Mouse (Mus musculus) MEL (cell line): ENCODE data around the gene Dnajc4.

Experiments used
- BHLHE40 ChIP-seq: IDR thresholded peaks from 2 replicates; pipeline ENCODE4 v1.6.1; 2012; ENCODE audit warnings: low read depth, mild to moderate bottlenecking, inconsistent platforms, low read length, improper control_type of control experiment, borderline replicate concordance
- CTCF ChIP-seq, 3 experiments: IDR thresholded peaks in 2 of 3; conservative IDR thresholded peaks in 1 of 3; 2 replicates each; pipeline ENCODE4 v1.5.1; 2011 to 2012; ENCODE audit warnings: low read length in 3 of 3, low read depth in 2 of 3, mild to moderate bottlenecking in 2 of 3, improper control_type of control experiment in 1 of 3, inconsistent platforms in 1 of 3, mixed read lengths in 1 of 3, moderate library complexity in 1 of 3; ENCODE audit not compliant: control insufficient read depth in 1 of 3, insufficient read depth in 1 of 3, poor library complexity in 1 of 3, severe bottlenecking in 1 of 3
- E2F4 ChIP-seq: IDR thresholded peaks from 2 replicates; pipeline ENCODE4 v1.6.1; 2011; ENCODE audit warnings: low read depth, low read length, improper control_type of control experiment, borderline replicate concordance
- GATA1 ChIP-seq: IDR thresholded peaks from 2 replicates; pipeline ENCODE4 v1.6.1; 2011; ENCODE audit warnings: low read depth, low read length, improper control_type of control experiment
- JUND ChIP-seq: IDR thresholded peaks from 2 replicates; pipeline ENCODE4 v1.6.1; 2011; ENCODE audit warnings: low read depth, mild to moderate bottlenecking, improper control_type of control experiment, low read length
- MXI1 ChIP-seq: IDR thresholded peaks from 2 replicates; pipeline ENCODE4 v1.6.1; 2011; ENCODE audit warnings: mild to moderate bottlenecking, low read depth, low read length, improper control_type of control experiment
- POLR2A ChIP-seq, 2 experiments: IDR thresholded peaks; 2 replicates each; pipeline ENCODE4 v1.6.1; 2011 to 2012; ENCODE audit warnings: low read length in 2 of 2, mild to moderate bottlenecking in 2 of 2, control low read depth in 1 of 2, improper control_type of control experiment in 1 of 2, low read depth in 1 of 2, moderate library complexity in 1 of 2; ENCODE audit not compliant: control insufficient read depth in 1 of 2, insufficient read depth in 1 of 2, poor library complexity in 1 of 2
- SMC3 ChIP-seq: IDR thresholded peaks from 2 replicates; pipeline ENCODE4 v1.6.1; 2011; ENCODE audit warnings: low read depth, low read length, improper control_type of control experiment
- TCF12 ChIP-seq: IDR thresholded peaks from 2 replicates; pipeline ENCODE4 v1.6.1; 2014; ENCODE audit warnings: low read depth, mild to moderate bottlenecking, inconsistent platforms, low read length, improper control_type of control experiment, moderate library complexity
- USF2 ChIP-seq, 2 experiments: IDR thresholded peaks; 2 replicates each; pipeline ENCODE4 v1.6.1; 2011 to 2012; ENCODE audit warnings: improper control_type of control experiment in 2 of 2, low read length in 2 of 2, borderline replicate concordance in 1 of 2, inconsistent platforms in 1 of 2, low read depth in 1 of 2, mild to moderate bottlenecking in 1 of 2; ENCODE audit not compliant: insufficient read depth in 1 of 2
- ZKSCAN1 ChIP-seq: IDR thresholded peaks from 2 replicates; pipeline ENCODE4 v1.6.1; 2012; ENCODE audit warnings: low read depth, mild to moderate bottlenecking, inconsistent platforms, low read length, improper control_type of control experiment, moderate library complexity

GRCm38 (mm10) chr19:6981465-6981864, 10.9 kb downstream of the Dnajc4 start:
- TF ChIP-seq POLR2A (IDR thresholded peaks at IDR 0.05; ENCODE audit: control insufficient read depth in 1 of 2, insufficient read depth in 1 of 2, low read depth in 1 of 2, low read length in 2 of 2, poor library complexity in 1 of 2), result no peak
- TF ChIP-seq CTCF (IDR thresholded peaks at IDR 0.05 in 2 of 3, conservative IDR thresholded peaks at IDR 0.05 in 1 of 3; ENCODE audit: control insufficient read depth in 1 of 3, insufficient read depth in 1 of 3, low read depth in 2 of 3, low read length in 3 of 3, poor library complexity in 1 of 3, severe bottlenecking in 1 of 3), result no peak
- no peak for TF ChIP-seq JUND
- TF ChIP-seq SMC3, result no peak
- no peak for TF ChIP-seq MXI1
- TF ChIP-seq BHLHE40, result no peak
- no peak for TF ChIP-seq TCF12
- TF ChIP-seq USF2 (IDR thresholded peaks at IDR 0.05; ENCODE audit: borderline replicate concordance in 1 of 2, insufficient read depth in 1 of 2, low read depth in 1 of 2, low read length in 2 of 2), result no peak
- TF ChIP-seq E2F4, result no peak
- TF ChIP-seq ZKSCAN1, result no peak
- TF ChIP-seq GATA1, result no peak
